Mouse (Mus musculus) small intestine, adult 2 months (tissue): ENCODE results near the gene Rnasek. TPM values are rescaled to one million over a fixed set of nuclear protein-coding genes. Genes with fewer than 3 reads are reported as not detected.

Source experiments
- H3K27ac ChIP-seq: fragments of 200-500 bp; 2 replicates; pipeline ENCODE4 v1.5.1; 2012; ENCODE audit warnings: low read depth, low read length, control low read depth, inconsistent platforms; ENCODE audit not compliant: insufficient read depth
- H3K27me3 ChIP-seq: fragments of 200-500 bp; 2 replicates; pipeline ENCODE4 v1.6.1; 2012; ENCODE audit warnings: mild to moderate bottlenecking, moderate library complexity, low read length, inconsistent platforms; ENCODE audit not compliant: control insufficient read depth, insufficient read depth
- H3K36me3 ChIP-seq: fragments of 200-500 bp; 2 replicates; pipeline ENCODE4 v1.6.1; 2012; ENCODE audit warnings: mild to moderate bottlenecking, low read length, control low read depth, inconsistent platforms; ENCODE audit not compliant: control insufficient read depth, insufficient read depth
- H3K4me1 ChIP-seq: fragments of 200-500 bp; 2 replicates; pipeline ENCODE4 v1.6.1; 2012; ENCODE audit warnings: low read length, inconsistent platforms, mixed read lengths; ENCODE audit not compliant: control insufficient read depth, insufficient read depth, insufficient read length
- H3K4me3 ChIP-seq: fragments of 200-500 bp; 2 replicates; pipeline ENCODE4 v1.5.1; 2012; ENCODE audit warnings: low read depth, mild to moderate bottlenecking, control low read depth, inconsistent platforms, low read length, moderate library complexity
- CTCF ChIP-seq: fragments of 200-500 bp; IDR thresholded peaks from 2 replicates; pipeline ENCODE4 v1.5.1; 2012; ENCODE audit warnings: low read depth, mild to moderate bottlenecking, control low read depth, inconsistent platforms, low read length, moderate library complexity, mixed read lengths; ENCODE audit not compliant: insufficient replicate concordance, insufficient read length; ENCODE audit errors: extremely low read depth
- POLR2A ChIP-seq: fragments of 200-500 bp; IDR thresholded peaks from 2 replicates; pipeline ENCODE4 v1.6.1; 2012; ENCODE audit warnings: low read depth, mild to moderate bottlenecking, control low read depth, inconsistent platforms, low read length, moderate library complexity
- WGBS: fragments of 180-500 bp; shearing (Covaris S2); methylation state at CpG from one replicate; pipeline ENCODE4 v1.1.7; 2018; 5-methylcytosine and 5-hydroxymethylcytosine counted together
- polyA plus RNA-seq: library from polyadenylated mRNA; depleted of rRNA; stranded (reverse); fragments of >200 nt; gene quantifications from 2 replicates; pipeline ENCODE4 v1.2.3, GENCODE M21; 2012

Rnasek gene
- polyA plus RNA-seq, 1 experiment: 182 TPM

DNA sequence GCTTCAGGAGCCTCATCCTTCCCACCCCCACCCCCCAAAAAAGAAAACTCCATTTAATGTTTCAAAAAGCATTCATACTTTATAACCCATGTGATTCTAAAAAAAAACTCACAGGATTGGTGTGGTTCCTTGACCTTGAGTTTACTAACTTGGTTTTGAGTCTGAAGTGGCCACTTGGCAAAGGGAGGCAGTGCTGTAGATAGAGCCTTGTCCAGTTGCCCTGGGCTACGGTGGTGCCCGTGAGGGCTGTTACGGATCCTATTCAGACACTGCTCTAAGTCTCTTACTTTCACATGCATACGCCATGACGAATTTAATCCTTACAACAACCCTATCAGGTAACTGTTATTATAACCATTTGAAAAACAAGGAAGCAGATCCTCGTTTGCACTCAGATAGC, 27.7 kb downstream of the Rnasek start:
- Histone ChIP-seq H3K4me3 (no peak overlapping the region), H3K27me3 (no peaks in the 10 kb centered on the region), H3K27ac (no peak overlapping the region), H3K4me1 (peaks cover 9% of the 10 kb centered on the region), H3K36me3 (no peaks in the 10 kb centered on the region)
- TF ChIP-seq CTCF (no peak), POLR2A (no peak)
- WGBS: 69% methylated on average over 6 of the region's 6 CpGs

DNA sequence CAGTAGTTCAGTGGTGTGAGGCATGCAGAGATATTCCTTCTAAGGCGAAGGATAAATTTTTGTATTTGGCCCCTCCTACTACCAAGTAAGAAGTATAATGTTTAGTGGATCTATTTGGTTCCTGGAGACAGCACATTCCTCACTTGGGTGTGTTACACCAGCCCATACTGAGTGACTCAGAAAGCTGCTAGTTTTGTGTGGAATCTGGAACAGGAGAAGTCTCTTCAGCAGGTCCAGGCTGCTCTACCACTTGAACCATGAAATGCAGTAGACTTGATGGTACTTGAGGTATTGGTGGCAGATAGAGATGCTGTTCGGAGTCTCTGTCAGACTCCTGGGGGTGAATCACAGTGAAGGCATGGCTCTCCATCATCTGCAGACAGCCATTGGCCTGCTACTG, 29.0 kb downstream of the Rnasek start:
- TF ChIP-seq POLR2A (no peak), CTCF (no peak)
- 92% methylated on average over 2 of the region's 2 CpGs for WGBS

DNA sequence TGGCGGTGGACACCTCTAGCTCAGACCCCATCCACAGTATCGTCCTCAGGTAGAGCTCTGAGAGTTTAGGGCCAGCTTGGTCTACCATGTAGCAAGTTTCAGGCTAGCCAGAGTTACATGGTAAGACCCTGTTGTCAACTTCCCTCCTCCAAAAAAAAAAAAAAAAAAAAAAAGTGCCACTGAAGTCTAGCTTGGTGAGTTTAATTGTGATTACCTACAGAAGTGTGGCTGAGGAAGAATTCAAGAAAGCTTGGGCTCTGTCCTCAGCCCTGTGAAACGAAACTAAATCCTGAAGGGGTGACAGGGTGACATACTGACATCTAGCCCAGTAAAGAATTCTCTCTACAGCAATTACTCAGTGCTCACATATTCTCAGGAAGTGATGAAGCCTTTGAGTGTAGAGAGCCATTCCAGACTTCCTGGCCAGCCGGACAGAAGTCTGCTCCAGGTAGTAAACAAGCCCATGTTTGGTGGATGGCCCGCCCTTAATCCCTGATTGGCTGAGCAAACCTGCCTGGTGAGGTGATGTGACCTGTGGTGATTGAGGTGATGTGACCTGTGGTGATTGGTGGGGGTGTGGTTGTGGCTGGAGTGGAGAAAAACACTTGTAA, 30.8 kb downstream of the Rnasek start:
- Histone ChIP-seq H3K27me3 (no peaks in the 10 kb centered on the region), H3K36me3 (no peaks in the 10 kb centered on the region), H3K27ac (no peak overlapping the region), H3K4me3 (no peak overlapping the region), H3K4me1 (peaks cover 2% of the 10 kb centered on the region)
- no peak for TF ChIP-seq CTCF
- no peak for TF ChIP-seq POLR2A
- WGBS: 59% methylated on average over 5 of the region's 5 CpGs

More for the DNA sequence above, 29.0 kb downstream of the Rnasek start:
- Histone ChIP-seq H3K4me1 (peaks cover 9% of the 10 kb centered on the region), H3K27me3 (no peaks in the 10 kb centered on the region), H3K27ac (no peak overlapping the region), H3K4me3 (no peak overlapping the region), H3K36me3 (no peaks in the 10 kb centered on the region)

DNA sequence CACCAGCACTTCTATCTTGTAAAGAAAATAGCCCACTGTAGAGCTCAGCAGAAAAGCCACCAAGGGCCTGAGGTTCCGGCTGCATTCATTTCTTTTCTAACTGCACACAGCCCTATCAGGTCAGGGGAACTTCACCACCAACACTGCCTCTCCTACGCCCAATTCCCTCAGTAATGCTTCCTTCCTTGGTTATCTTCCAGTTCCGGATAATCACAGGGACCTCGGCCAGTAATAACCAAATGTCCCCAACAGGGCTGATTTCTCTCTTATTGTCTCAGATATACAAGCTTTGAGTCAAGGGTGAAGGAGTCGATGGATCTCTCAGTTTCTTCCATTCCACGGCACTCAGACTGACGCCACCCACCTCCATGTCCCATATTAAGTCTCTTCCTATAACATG, 32.4 kb downstream of the Rnasek start:
- TF ChIP-seq CTCF: no peak
- no peak for TF ChIP-seq POLR2A
- H3K27me3 ChIP-seq: no peaks in the 10 kb centered on the region
- H3K4me3 ChIP-seq: no peak overlapping the region
- H3K4me1 ChIP-seq: no peaks in the 10 kb centered on the region; the same call in 1 of the 2 replicates
- no peak overlapping the region for H3K27ac ChIP-seq
- 77% methylated on average over 7 of the region's 7 CpGs for WGBS
- no peaks in the 10 kb centered on the region for H3K36me3 ChIP-seq

DNA sequence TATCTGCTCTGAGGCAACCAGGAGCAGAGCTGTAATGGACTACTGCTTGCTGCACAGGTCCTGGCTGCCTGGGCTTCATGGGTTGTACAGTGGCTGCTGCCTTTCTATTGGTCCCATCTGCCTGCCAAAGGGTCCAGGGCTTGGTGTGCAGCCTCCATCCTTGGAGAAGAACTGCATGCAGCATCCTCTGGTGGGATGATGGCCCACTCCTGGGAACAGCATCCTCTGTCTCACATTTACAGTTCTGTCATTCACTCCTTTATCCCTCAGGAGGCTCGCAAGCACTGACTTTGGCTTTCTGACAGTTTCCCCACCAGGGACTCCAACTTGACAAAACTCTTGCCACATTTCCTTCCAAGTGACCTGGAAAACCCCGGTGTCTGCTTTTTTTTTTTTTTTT, 32.8 kb downstream of the Rnasek start:
- Histone ChIP-seq H3K4me3 (no peak overlapping the region), H3K27ac (no peak overlapping the region), H3K36me3 (no peaks in the 10 kb centered on the region), H3K4me1 (no peaks in the 10 kb centered on the region; the same call in 1 of the 2 replicates), H3K27me3 (no peaks in the 10 kb centered on the region)
- WGBS: 67% methylated on average over 2 of the region's 2 CpGs
- TF ChIP-seq CTCF: no peak
- no peak for TF ChIP-seq POLR2A

DNA sequence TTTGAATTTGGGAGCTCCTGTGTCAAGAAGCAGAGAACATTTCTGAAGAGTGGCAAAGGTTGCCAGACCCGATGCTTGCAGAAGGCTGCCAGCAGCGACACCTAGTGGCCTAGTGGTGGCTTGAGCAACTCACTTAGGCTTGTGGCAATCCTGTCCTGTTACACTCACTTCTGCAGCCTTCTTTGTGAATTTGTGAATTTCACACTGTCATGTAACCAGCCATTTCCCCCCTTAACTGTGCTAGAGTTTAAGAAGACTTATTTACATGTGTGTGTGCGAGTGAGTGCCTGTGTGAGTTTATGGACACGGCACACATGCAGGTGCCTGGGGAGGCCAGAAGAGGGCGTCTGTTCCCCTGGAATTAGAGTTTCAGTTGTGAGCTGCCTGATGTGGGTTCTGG, 38.0 kb downstream of the Rnasek start:
- Histone ChIP-seq H3K36me3 (no peaks in the 10 kb centered on the region), H3K4me3 (no peak overlapping the region), H3K4me1 (no peaks in the 10 kb centered on the region), H3K27me3 (no peaks in the 10 kb centered on the region), H3K27ac (no peak overlapping the region)
- no peak for TF ChIP-seq POLR2A
- peak; percentile 97 for TF ChIP-seq CTCF
- 39% methylated on average over 5 of the region's 5 CpGs for WGBS

DNA sequence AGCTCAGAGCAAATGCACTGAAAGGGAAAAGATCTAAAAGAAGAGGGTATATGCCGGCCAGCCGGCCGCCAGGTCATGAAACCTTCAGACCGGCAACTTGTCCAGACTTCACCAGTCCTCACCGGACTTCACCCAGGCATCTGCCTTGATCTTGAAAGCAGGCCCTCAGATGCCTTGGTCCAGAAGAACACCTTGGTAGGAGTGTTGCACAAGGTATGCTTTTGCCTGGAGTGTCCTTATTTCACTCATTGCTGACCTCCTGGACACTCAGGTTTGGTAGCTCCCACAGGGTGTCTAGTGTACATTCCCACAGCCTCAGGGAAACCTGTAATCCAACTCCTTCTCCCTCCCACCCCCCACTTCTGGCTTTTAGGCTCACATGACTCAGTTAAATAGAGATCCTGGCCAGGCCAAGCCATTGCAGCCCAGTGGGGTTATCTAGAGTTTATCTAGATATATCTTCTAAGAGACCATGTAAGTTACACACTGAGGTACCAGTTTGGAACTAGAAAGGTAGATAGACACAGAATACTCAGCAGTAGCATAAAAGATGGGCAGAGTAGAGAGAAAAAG, 39.5 kb downstream of the Rnasek start:
- no peaks in the 10 kb centered on the region for H3K4me1 ChIP-seq

More for the DNA sequence above, 39.5 kb downstream of the Rnasek start:
- WGBS: 83% methylated on average over 5 of the region's 5 CpGs
- Histone ChIP-seq H3K27ac (no peak overlapping the region), H3K36me3 (no peaks in the 10 kb centered on the region), H3K4me3 (no peak overlapping the region), H3K27me3 (no peaks in the 10 kb centered on the region)
- no peak for TF ChIP-seq POLR2A
- TF ChIP-seq CTCF: no peak
